Comparison of ENCODE assay signal across 16 mouse cellular contexts in genomic region chr12:69760014-69760413, GRCm38 (mm10). TPM values are rescaled to one million over a fixed set of nuclear protein-coding genes. Genes with fewer than 3 reads are reported as not detected.
DNase-seq lines count a peak whose midpoint lies in the region; ATAC-seq and TF ChIP-seq lines count a peak whose summit lies in the region.
"Had no signal": no experiment of that assay in that cellular context is flagged by ENCODE, and none has a peak within 500 bp of the region (broad histone marks: within the 10 kb centered on the region; RNA-seq: fewer than 3 reads in every experiment).

No protein-coding gene starts in this region.

- H3K27ac ChIP-seq in heart, embryonic 15.5 days, result peak overlapping the region; percentile 42
- H3K27ac ChIP-seq in midbrain, embryonic 10.5 days (replicated peaks), result peak overlapping the region; percentile 34; the same call in 1 of the 2 replicates
- H3K27ac ChIP-seq in midbrain, embryonic 15.5 days, result no peak overlapping the region
- H3K27ac ChIP-seq in limb, embryonic 11.5 days (replicated peaks; ENCODE audit: low read depth, low read length), result no peak overlapping the region
- H3K27ac ChIP-seq in liver, postnatal 0 days (ENCODE audit: low read depth), result peak overlapping the region; percentile 99
- H3K27ac ChIP-seq: midbrain, embryonic 12.5 days had no signal

- TF ChIP-seq EP300 in liver, postnatal 0 days (IDR thresholded peaks at IDR 0.05; ENCODE audit: low read depth), result no peak

- ATAC-seq in heart, embryonic 15.5 days (replicated peaks; ENCODE audit: insufficient number of reproducible peaks, insufficient read depth, low FRiP score, low read depth), result no peak
- no peak for ATAC-seq in midbrain, embryonic 15.5 days (replicated peaks)
- ATAC-seq in limb, embryonic 11.5 days (ENCODE audit: insufficient number of reproducible peaks, low FRiP score, low TSS enrichment, low read depth), result no peak
- ATAC-seq in liver, postnatal 0 days, result no peak
- ATAC-seq: Patski had no signal

- no peaks in the 10 kb centered on the region for H3K9me3 ChIP-seq in heart, embryonic 15.5 days (replicated peaks)
- no peaks in the 10 kb centered on the region for H3K9me3 ChIP-seq in midbrain, embryonic 10.5 days (replicated peaks)
- H3K9me3 ChIP-seq in midbrain, embryonic 15.5 days, result no peaks in the 10 kb centered on the region
- H3K9me3 ChIP-seq in limb, embryonic 11.5 days (ENCODE audit: control insufficient read depth, low read length), result no peaks in the 10 kb centered on the region
- no peaks in the 10 kb centered on the region for H3K9me3 ChIP-seq in liver, postnatal 0 days (ENCODE audit: low read length)
- H3K9me3 ChIP-seq: midbrain, embryonic 12.5 days had no signal

- peaks cover 27% of the 10 kb centered on the region for H3K4me1 ChIP-seq in heart, embryonic 15.5 days (replicated peaks)
- peaks cover 21% of the 10 kb centered on the region for H3K4me1 ChIP-seq in midbrain, embryonic 10.5 days
- H3K4me1 ChIP-seq in midbrain, embryonic 15.5 days, result peaks cover 16% of the 10 kb centered on the region
- peaks cover 7% of the 10 kb centered on the region for H3K4me1 ChIP-seq in limb, embryonic 11.5 days (ENCODE audit: control insufficient read depth, insufficient read depth, low read length)
- peaks cover 22% of the 10 kb centered on the region; the same call in 1 of the 2 replicates for H3K4me1 ChIP-seq in liver, postnatal 0 days (ENCODE audit: insufficient read depth)

- no peak overlapping the region for H3K4me3 ChIP-seq in heart, embryonic 15.5 days
- H3K4me3 ChIP-seq in midbrain, embryonic 10.5 days, result no peak overlapping the region
- no peak overlapping the region for H3K4me3 ChIP-seq in midbrain, embryonic 15.5 days
- no peak overlapping the region for H3K4me3 ChIP-seq in limb, embryonic 11.5 days (ENCODE audit: low read depth, low read length)
- H3K4me3 ChIP-seq in liver, postnatal 0 days (ENCODE audit: low read depth, low read length), result no peak overlapping the region
- H3K4me3 ChIP-seq: midbrain, embryonic 12.5 days had no signal

- DNase-seq in heart, adult 8-10 months (ENCODE audit: low spot score), result no peak
- DNase-seq in midbrain, embryonic 10.5 days (ENCODE audit: low spot score), result no peak
- peak; percentile 23 for DNase-seq in limb, embryonic 11.5 days (ENCODE audit: low spot score)
- no peak for DNase-seq in liver, postnatal 0 days
- no peak for DNase-seq in left cerebral cortex, postnatal 4 days
- DNase-seq in ovary, postnatal 10 days (ENCODE audit: low spot score), result no peak
- DNase-seq: adrenal gland, adult 8-10 months; kidney, adult 8-10 months; lung, adult 2 months; retina, postnatal 1 day; thymus, postnatal 14 days had no signal

- no peaks in the 10 kb centered on the region for H3K27me3 ChIP-seq in heart, embryonic 15.5 days
- no peaks in the 10 kb centered on the region for H3K27me3 ChIP-seq in midbrain, embryonic 10.5 days (ENCODE audit: low read depth, poor library complexity, severe bottlenecking)
- H3K27me3 ChIP-seq in midbrain, embryonic 15.5 days (replicated peaks), result no peaks in the 10 kb centered on the region
- no peaks in the 10 kb centered on the region for H3K27me3 ChIP-seq in limb, embryonic 11.5 days (ENCODE audit: control insufficient read depth, insufficient read depth, low read length)
- H3K27me3 ChIP-seq in liver, postnatal 0 days (ENCODE audit: insufficient read depth, low read length), result no peaks in the 10 kb centered on the region
- H3K27me3 ChIP-seq: midbrain, embryonic 12.5 days; Patski had no signal

- intact Hi-C loops in left cerebral cortex, postnatal 4 days (cut with DNase I), result no loop called here

- H3K4me2 ChIP-seq in heart, embryonic 15.5 days, result no peak overlapping the region
- no peak overlapping the region for H3K4me2 ChIP-seq in midbrain, embryonic 15.5 days
- no peak overlapping the region for H3K4me2 ChIP-seq in limb, embryonic 11.5 days (ENCODE audit: low read depth, severe bottlenecking)
- no peak overlapping the region for H3K4me2 ChIP-seq in liver, postnatal 0 days (ENCODE audit: low read depth, low read length)
- H3K4me2 ChIP-seq: midbrain, embryonic 12.5 days had no signal

- 62% methylated on average over 6 of the region's 6 CpGs for WGBS in heart, embryonic 15.5 days
- 76% methylated on average over 6 of the region's 6 CpGs for WGBS in midbrain, embryonic 10.5 days
- WGBS in midbrain, embryonic 15.5 days, result 71% methylated on average over 6 of the region's 6 CpGs
- 28% methylated on average over 6 of the region's 6 CpGs for WGBS in limb, embryonic 11.5 days
- WGBS in liver, postnatal 0 days (ENCODE audit: insufficient replicate concordance), result 60% methylated on average over 6 of the region's 6 CpGs

- H3K36me3 ChIP-seq in heart, embryonic 15.5 days, result no peaks in the 10 kb centered on the region
- no peaks in the 10 kb centered on the region for H3K36me3 ChIP-seq in midbrain, embryonic 10.5 days
- H3K36me3 ChIP-seq in midbrain, embryonic 15.5 days (replicated peaks), result no peaks in the 10 kb centered on the region
- H3K36me3 ChIP-seq in limb, embryonic 11.5 days (ENCODE audit: control insufficient read depth, insufficient read depth, low read length), result no peaks in the 10 kb centered on the region
- no peaks in the 10 kb centered on the region for H3K36me3 ChIP-seq in liver, postnatal 0 days (replicated peaks; ENCODE audit: insufficient read depth, low read length)
- H3K36me3 ChIP-seq: midbrain, embryonic 12.5 days had no signal

- no peak for TF ChIP-seq CTCF in liver, postnatal 0 days (IDR thresholded peaks at IDR 0.05; ENCODE audit: low read depth)

- no peak overlapping the region for H3K9ac ChIP-seq in heart, embryonic 15.5 days
- H3K9ac ChIP-seq in midbrain, embryonic 15.5 days, result no peak overlapping the region
- H3K9ac ChIP-seq in limb, embryonic 11.5 days (ENCODE audit: low read length), result no peak overlapping the region
- peak overlapping the region; percentile 64 for H3K9ac ChIP-seq in liver, postnatal 0 days (replicated peaks)
- H3K9ac ChIP-seq: midbrain, embryonic 12.5 days had no signal

RNA-seq across cellular contexts. Expression of gene Cdkl1, which starts 31.1 kb away (rescaled TPM):
- 4.6 and 7.1 TPM in 2 replicates for polyA plus RNA-seq in heart, embryonic 15.5 days (2015; fragmentation: Nextera tagmentation; extraction: Ambion mirVana)
- 10 to 100 TPM; 11.8 to 17.0 (median 14.4) TPM for total RNA-seq in heart, adult 8-10 months (2022)
- polyA plus RNA-seq in midbrain, embryonic 10.5 days (2016; fragmentation: Nextera tagmentation; extraction: Ambion mirVana), result 0.68 and 0.77 TPM in 2 replicates
- 8.7 and 10.0 TPM in 2 replicates for polyA plus RNA-seq in midbrain, embryonic 15.5 days (2015; fragmentation: Nextera tagmentation; extraction: Ambion mirVana)
- polyA plus RNA-seq in limb, embryonic 11.5 days (2014; fragmentation: Nextera tagmentation; extraction: Ambion mirVana), result 0.85 and 1.3 TPM in 2 replicates
- polyA plus RNA-seq in liver, postnatal 0 days (2015; fragmentation: Nextera tagmentation; extraction: Ambion mirVana), result 1.8 and 2.2 TPM in 2 replicates
- 10 to 100 TPM; 39.4 to 40.8 TPM for total RNA-seq in left cerebral cortex, postnatal 4 days (2021)
- total RNA-seq: hematopoietic stem cell, adult 5-6 weeks had no signal

RNA-seq across cellular contexts. Expression of gene Atp5s, which starts 35.3 kb away (rescaled TPM):
- polyA plus RNA-seq in heart, embryonic 15.5 days (2015; fragmentation: Nextera tagmentation; extraction: Ambion mirVana), result 27.9 and 28.8 TPM in 2 replicates
- total RNA-seq in heart, adult 8-10 months (2022), result 10 to 100 TPM; 28.1 to 38.2 (median 32.3) TPM
- 20.4 and 21.2 TPM in 2 replicates for polyA plus RNA-seq in midbrain, embryonic 10.5 days (2016; fragmentation: Nextera tagmentation; extraction: Ambion mirVana)
- 33.0 and 33.3 TPM in 2 replicates for polyA plus RNA-seq in midbrain, embryonic 15.5 days (2015; fragmentation: Nextera tagmentation; extraction: Ambion mirVana)
- 25.4 and 25.6 TPM in 2 replicates for polyA plus RNA-seq in limb, embryonic 11.5 days (2014; fragmentation: Nextera tagmentation; extraction: Ambion mirVana)
- polyA plus RNA-seq in liver, postnatal 0 days (2015; fragmentation: Nextera tagmentation; extraction: Ambion mirVana), result 18.3 and 20.3 TPM in 2 replicates
- total RNA-seq in left cerebral cortex, postnatal 4 days (2021), result 10 to 100 TPM; 18.0 to 20.8 TPM

RNA-seq across cellular contexts. Expression of gene L2hgdh, which starts 35.3 kb away (rescaled TPM):
- 15.4 and 16.4 TPM in 2 replicates for polyA plus RNA-seq in heart, embryonic 15.5 days (2015; fragmentation: Nextera tagmentation; extraction: Ambion mirVana)
- 10 to 100 TPM; 42.7 to 56.7 (median 46.3) TPM for total RNA-seq in heart, adult 8-10 months (2022)
- polyA plus RNA-seq in midbrain, embryonic 10.5 days (2016; fragmentation: Nextera tagmentation; extraction: Ambion mirVana), result 15.7 and 16.5 TPM in 2 replicates
- polyA plus RNA-seq in midbrain, embryonic 15.5 days (2015; fragmentation: Nextera tagmentation; extraction: Ambion mirVana), result 14.3 and 14.5 TPM in 2 replicates
- 19.6 and 19.7 TPM in 2 replicates for polyA plus RNA-seq in limb, embryonic 11.5 days (2014; fragmentation: Nextera tagmentation; extraction: Ambion mirVana)
- 10.4 and 10.5 TPM in 2 replicates for polyA plus RNA-seq in liver, postnatal 0 days (2015; fragmentation: Nextera tagmentation; extraction: Ambion mirVana)
- 10 to 100 TPM in 1 of 2 experiments, 1 to 10 TPM in 1; 9.4 to 12.5 TPM for total RNA-seq in left cerebral cortex, postnatal 4 days (2021)

Comparison
In these comparisons a context has a peak if more than half of its experiments do, and no peak if none do; other contexts are left out.
1. H3K27ac ChIP-seq: peak in heart, embryonic 15.5 days (single experiment), midbrain, embryonic 10.5 days (single experiment) and liver, postnatal 0 days (single experiment); none in midbrain, embryonic 15.5 days (single experiment) and limb, embryonic 11.5 days (single experiment).